Mouse (Mus musculus) brain, embryonic 14.5 days (tissue): ENCODE results near the gene Grasp.

Experiments used
- CTCF ChIP-seq: fragments of 200-500 bp; IDR thresholded peaks from 2 replicates; pipeline ENCODE4 v1.5.1; 2012; ENCODE audit warnings: inconsistent platforms, mild to moderate bottlenecking, moderate library complexity, borderline replicate concordance; ENCODE audit not compliant: insufficient read depth, insufficient read length; ENCODE audit errors: extremely low read depth
- POLR2A ChIP-seq: fragments of 200-500 bp; IDR thresholded peaks from 2 replicates; pipeline ENCODE4 v1.6.1; 2012; ENCODE audit warnings: mild to moderate bottlenecking, inconsistent platforms, borderline replicate concordance; ENCODE audit not compliant: poor library complexity, insufficient read depth, insufficient read length, severe bottlenecking; ENCODE audit errors: extremely low read depth

- TF ChIP-seq CTCF (no peak), POLR2A (no peak)
Observed at GRCm38 (mm10) chr15:101235342-101235698, 11.3 kb downstream of the Grasp start.
